Mouse (Mus musculus) heart, adult 2 months (tissue): ENCODE measurements around the gene Nrl. TPM values are rescaled to one million over a fixed set of nuclear protein-coding genes. Genes with fewer than 3 reads are reported as not detected.

Experiments
- DNase-seq, 2 experiments: peaks; one replicate each; pipeline ENCODE4 v3.0.0; 2021
- H3K27ac ChIP-seq: fragments of 200-600 bp; 2 replicates; pipeline ENCODE4 v1.8.1; 2022
- H3K27me3 ChIP-seq: fragments of 200-500 bp; 2 replicates; pipeline ENCODE4 v1.6.1; 2012; ENCODE audit warnings: mild to moderate bottlenecking, low read length, inconsistent platforms, mixed read lengths; ENCODE audit not compliant: control insufficient read depth, insufficient read depth
- H3K36me3 ChIP-seq: fragments of 200-500 bp; 2 replicates; pipeline ENCODE4 v1.6.1; 2012; ENCODE audit warnings: low read length, inconsistent platforms; ENCODE audit not compliant: control insufficient read depth, insufficient read depth
- H3K4me1 ChIP-seq: fragments of 200-500 bp; 2 replicates; pipeline ENCODE4 v1.6.1; 2011; ENCODE audit warnings: low read length; ENCODE audit not compliant: control insufficient read depth, insufficient read depth
- H3K4me3 ChIP-seq: fragments of 200-600 bp; 2 replicates; pipeline ENCODE4 v1.8.1; 2022
- H3K79me2 ChIP-seq: fragments of 200-500 bp; replicated peaks from 2 replicates; pipeline ENCODE4 v1.6.1; 2012; ENCODE audit warnings: mild to moderate bottlenecking, inconsistent platforms, low read length, moderate library complexity, mixed read lengths; ENCODE audit not compliant: control insufficient read depth, insufficient read depth
- H3K9ac ChIP-seq: fragments of 200-500 bp; 2 replicates; pipeline ENCODE4 v1.6.1; 2012; ENCODE audit warnings: low read depth, mild to moderate bottlenecking, control low read depth, inconsistent platforms, low read length, mixed read lengths
- CTCF ChIP-seq: fragments of 200-600 bp; IDR thresholded peaks from 2 replicates; pipeline ENCODE4 v1.8.1; 2022; ENCODE audit warnings: antibody characterized with exemption, mild to moderate bottlenecking, moderate library complexity
- EP300 ChIP-seq: fragments of 200-500 bp; IDR thresholded peaks from 2 replicates; pipeline ENCODE4 v1.6.1; 2011; ENCODE audit warnings: low read depth, low read length, control low read depth; ENCODE audit not compliant: insufficient read depth
- POLR2A ChIP-seq: fragments of 200-500 bp; IDR thresholded peaks from 2 replicates; pipeline ENCODE4 v1.6.1; 2011; ENCODE audit warnings: mild to moderate bottlenecking, low read depth, low read length, control low read depth; ENCODE audit not compliant: insufficient read depth
- WGBS: fragments of 180-500 bp; shearing (Covaris S2); methylation state at CpG from one replicate; pipeline ENCODE4 v1.1.7; 2018; 5-methylcytosine and 5-hydroxymethylcytosine counted together
- intact Hi-C: fragments of 180-260 bp; cut with DNase I; formaldehyde crosslinking; loops from one replicate; pipeline ENCODE4 v1.15.1; 2025
- polyA plus RNA-seq: library from polyadenylated mRNA; depleted of rRNA; stranded (reverse); fragments of >200 nt; gene quantifications from 2 replicates; pipeline ENCODE4 v1.2.3, GENCODE M21; 2012
- total RNA-seq, 2 experiments: library from RNA; stranded (reverse); gene quantifications; 2 replicates each; pipeline ENCODE4 v1.2.3; 2021

Gene Nrl
- total and polyA plus RNA-seq, 3 experiments, result not detected

GRCm38 (mm10) chr14:55561860-55562259, 37.1 kb upstream of the Nrl start:
- H3K27ac ChIP-seq, result no peak overlapping the region
- H3K27me3 ChIP-seq, result no peaks in the 10 kb centered on the region
- intact Hi-C loops, result loop anchor here (2.0 kb wide), 1 partner anchor 41 kb away; the partner anchor contains the start of gene Irf9
- H3K79me2 ChIP-seq, result no peaks in the 10 kb centered on the region
- H3K9ac ChIP-seq, result no peak overlapping the region
- peaks cover 3% of the 10 kb centered on the region for H3K4me1 ChIP-seq
- TF ChIP-seq CTCF (no peak), EP300 (no peak)
- DNase-seq, result no peak
- no peak overlapping the region; the same call in 1 of the 2 replicates for H3K4me3 ChIP-seq
- 86% methylated on average over 10 of the region's 10 CpGs for WGBS
- H3K36me3 ChIP-seq, result no peaks in the 10 kb centered on the region

- intact Hi-C loops, result loop anchor here (1.0 to 2.0 kb wide), 2 partner anchors 18 to 42 kb away; partner anchors contain the start of genes Irf9 and Psme1
- Histone ChIP-seq H3K4me3 (peak within 1 kb of the TSS; percentile 91), H3K27ac (peak within 1 kb of the TSS; percentile 98), H3K36me3 (no peaks in the 10 kb centered on the region), H3K9ac (peak within 1 kb of the TSS; percentile 87), H3K4me1 (peaks cover 3% of the 10 kb centered on the region), H3K79me2 (no peaks in the 10 kb centered on the region), H3K27me3 (no peaks in the 10 kb centered on the region)
- under 1% methylated on average over 51 of the region's 51 CpGs for WGBS
- peak; percentile 96 to 97 for DNase-seq
- TF ChIP-seq CTCF (peak; percentile 8; the same call in 1 of the 2 replicates), EP300 (peak; percentile 44; the same call in 1 of the 2 replicates), POLR2A (peak; percentile 90)
Observed at GRCm38 (mm10) chr14:55560202-55561073, 35.7 kb upstream of the Nrl start, which contains the start of gene A730061H03Rik. TSS of gene A730061H03Rik (minus strand) at chr14:55560406.

- H3K27ac ChIP-seq, result peak within 1 kb of the TSS; percentile 98
Observed at GRCm38 (mm10) chr14:55559799-55560201, 35.0 kb upstream of the Nrl start, which contains the start of gene Dcaf11. TSS of gene Dcaf11 (plus strand) at chr14:55560006.

GRCm38 (mm10) chr14:55558740-55559448, 34.1 kb upstream of the Nrl start:
- no peaks in the 10 kb centered on the region for H3K79me2 ChIP-seq
- WGBS, result 54% methylated on average over 6 of the region's 6 CpGs
- peaks cover 3% of the 10 kb centered on the region for H3K4me1 ChIP-seq
- intact Hi-C loops, result loop anchor here (2.0 kb wide), 1 partner anchor 18 kb away; the partner anchor contains the start of gene Pck2
- H3K36me3 ChIP-seq, result no peaks in the 10 kb centered on the region
- no peaks in the 10 kb centered on the region for H3K27me3 ChIP-seq
- peak; percentile 24; the same call in 1 of the 2 replicates for TF ChIP-seq CTCF
- no peak for TF ChIP-seq POLR2A
- TF ChIP-seq EP300, result no peak
- peak overlapping the region; percentile 98 for H3K27ac ChIP-seq
- no peak overlapping the region for H3K9ac ChIP-seq
- H3K4me3 ChIP-seq, result peak overlapping the region; percentile 91
- no peak for DNase-seq

More at GRCm38 (mm10) chr14:55559799-55560201, 35.0 kb upstream of the Nrl start, which contains the start of gene Dcaf11:
- peak; percentile 90 to 94 for DNase-seq
- Histone ChIP-seq H3K4me1 (peaks cover 3% of the 10 kb centered on the region), H3K4me3 (peak within 1 kb of the TSS; percentile 91), H3K79me2 (no peaks in the 10 kb centered on the region), H3K36me3 (no peaks in the 10 kb centered on the region), H3K27me3 (no peaks in the 10 kb centered on the region), H3K9ac (peak within 1 kb of the TSS; percentile 87)
- under 1% methylated on average over 27 of the region's 27 CpGs for WGBS
- intact Hi-C loops, result loop anchor here (1.0 to 2.0 kb wide), 3 partner anchors 19 to 43 kb away; partner anchors contain the start of genes Irf9, Pck2 and Psme1
- TF ChIP-seq POLR2A, result peak; percentile 66; the same call in 1 of the 2 replicates
- TF ChIP-seq EP300, result no peak; the same call in 1 of the 2 replicates
- peak; percentile 52 for TF ChIP-seq CTCF

- intact Hi-C loops, result loop anchor here (1.0 kb wide), 1 partner anchor 60 kb away; no protein-coding TSS in a partner anchor
- WGBS, result 79% methylated on average over 3 of the region's 3 CpGs
- H3K27ac ChIP-seq, result peak overlapping the region; percentile 68
Observed at GRCm38 (mm10) chr14:55557587-55557986, 32.8 kb upstream of the Nrl start.

More at GRCm38 (mm10) chr14:55557587-55557986, 32.8 kb upstream of the Nrl start:
- DNase-seq, result no peak
- no peaks in the 10 kb centered on the region for H3K36me3 ChIP-seq
- H3K79me2 ChIP-seq, result no peaks in the 10 kb centered on the region
- H3K4me1 ChIP-seq, result peaks cover 3% of the 10 kb centered on the region
- TF ChIP-seq POLR2A (no peak), EP300 (no peak), CTCF (no peak)
- no peak overlapping the region for H3K4me3 ChIP-seq
- H3K27me3 ChIP-seq, result no peaks in the 10 kb centered on the region
- H3K9ac ChIP-seq, result no peak overlapping the region
